Comparison of ENCODE assay signal across 7 mouse cellular contexts in the genomic region with DNA sequence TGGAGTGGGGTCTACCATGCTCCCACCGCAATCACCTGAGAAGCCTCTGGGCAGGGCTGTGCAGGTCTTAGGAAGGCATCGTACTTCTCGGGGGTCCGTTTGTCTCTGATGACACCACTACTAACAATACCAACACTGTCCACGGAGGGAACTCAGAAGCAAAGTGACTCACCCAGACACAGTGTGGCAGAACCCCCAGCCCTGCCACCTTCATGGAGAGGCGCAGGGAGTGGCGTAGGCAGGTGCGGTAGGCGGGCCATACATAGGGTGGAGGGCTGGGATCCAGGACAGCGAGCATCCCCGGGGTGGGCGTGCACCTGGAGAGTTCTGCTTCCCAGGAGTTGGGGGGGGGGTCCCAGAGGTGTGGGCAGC. TPM values are rescaled to one million over a fixed set of nuclear protein-coding genes. Genes with fewer than 3 reads are reported as not detected.
DNase-seq lines count a peak whose midpoint lies in the region; ATAC-seq and TF ChIP-seq lines count a peak whose summit lies in the region.

No protein-coding gene starts in this region.

- H3K4me2 ChIP-seq in forebrain, embryonic 12.5 days: peak overlapping the region; percentile 94
- peak overlapping the region; percentile 68 for H3K4me2 ChIP-seq in liver, embryonic 14.5 days (ENCODE audit: low read depth)
- peak overlapping the region; percentile 97 for H3K4me2 ChIP-seq in stomach, embryonic 14.5 days (replicated peaks; ENCODE audit: low read depth, low read length)

- H3K27ac ChIP-seq in forebrain, embryonic 12.5 days: no peak overlapping the region
- H3K27ac ChIP-seq in liver, embryonic 14.5 days: no peak overlapping the region
- H3K27ac ChIP-seq in stomach, embryonic 14.5 days (ENCODE audit: low read length): no peak overlapping the region

- H3K36me3 ChIP-seq in forebrain, embryonic 12.5 days (replicated peaks): no peaks in the 10 kb centered on the region
- no peaks in the 10 kb centered on the region for H3K36me3 ChIP-seq in liver, embryonic 14.5 days (replicated peaks; ENCODE audit: control insufficient read depth, insufficient read depth, low read depth)
- no peaks in the 10 kb centered on the region; the same call in 1 of the 2 replicates for H3K36me3 ChIP-seq in stomach, embryonic 14.5 days (ENCODE audit: control insufficient read depth, insufficient read depth, low read length)

- H3K4me1 ChIP-seq in forebrain, embryonic 12.5 days: peaks cover 16% of the 10 kb centered on the region
- 0 out of 4 replicates have a peak, but pooled peaks cover 0 to 2% of the 10 kb centered on the region in 2 experiments for H3K4me1 ChIP-seq in liver, embryonic 14.5 days (replicated peaks; ENCODE audit: control insufficient read depth in 2 of 2, insufficient read depth in 2 of 2, low read length in 1 of 2)
- peaks cover 15% of the 10 kb centered on the region for H3K4me1 ChIP-seq in stomach, embryonic 14.5 days (ENCODE audit: control insufficient read depth, insufficient read depth, low read length)

- peaks cover 71% of the 10 kb centered on the region for H3K27me3 ChIP-seq in forebrain, embryonic 12.5 days
- H3K27me3 ChIP-seq in liver, embryonic 14.5 days (ENCODE audit: control insufficient read depth, insufficient read depth, low read length): peaks cover 19% of the 10 kb centered on the region
- no peaks in the 10 kb centered on the region; the same call in 1 of the 2 replicates for H3K27me3 ChIP-seq in stomach, embryonic 14.5 days (ENCODE audit: control insufficient read depth, insufficient read depth, low read length)

- peak; percentile 45; the same call in 1 of the 2 replicates for ATAC-seq in forebrain, embryonic 12.5 days (ENCODE audit: low FRiP score)
- ATAC-seq in liver, embryonic 14.5 days (ENCODE audit: insufficient read depth): peak; percentile 22; the same call in 1 of the 2 replicates
- ATAC-seq in stomach, embryonic 14.5 days (ENCODE audit: insufficient number of reproducible peaks, insufficient read depth, low FRiP score, low read depth): no peak; the same call in 1 of the 2 replicates

- TF ChIP-seq EP300 in liver, embryonic 14.5 days (IDR thresholded peaks at IDR 0.05; ENCODE audit: low read depth): no peak

- peak overlapping the region; percentile 67 for H3K4me3 ChIP-seq in forebrain, embryonic 12.5 days (replicated peaks)
- peak overlapping the region; percentile 57 to 61 for H3K4me3 ChIP-seq in liver, embryonic 14.5 days (ENCODE audit: insufficient read depth in 1 of 2, low read depth in 2 of 2, low read length in 2 of 2)
- peak overlapping the region; percentile 59 for H3K4me3 ChIP-seq in stomach, embryonic 14.5 days (ENCODE audit: low read depth, low read length)

- no peak for TF ChIP-seq CTCF in liver, embryonic 14.5 days (IDR thresholded peaks at IDR 0.05; ENCODE audit: low read depth)

- DNase-seq in left cerebral cortex, adult 18-20 months (ENCODE audit: low spot score in 2 of 2): peak; percentile 40 to 44
- DNase-seq in left cerebral cortex, postnatal 14 days (ENCODE audit: low spot score in 2 of 2): no peak
- peak; percentile 55 for DNase-seq in ZHBTc4 (ENCODE audit: low read depth, low spot score)
- DNase-seq in liver, embryonic 14.5 days (ENCODE audit: low read depth in 3 of 3, low spot score in 3 of 3): no peak
- no peak for DNase-seq in urinary bladder, postnatal 14 days (ENCODE audit: low spot score)

- WGBS in forebrain, embryonic 12.5 days: 19% methylated on average over 12 of the region's 12 CpGs
- 35% methylated on average over 12 of the region's 12 CpGs for WGBS in liver, embryonic 14.5 days (ENCODE audit: insufficient replicate concordance)
- 20% methylated on average over 12 of the region's 12 CpGs for WGBS in stomach, embryonic 14.5 days

- H3K9ac ChIP-seq in forebrain, embryonic 12.5 days: peak overlapping the region; percentile 59; the same call in 1 of the 2 replicates
- peak overlapping the region; percentile 16; the same call in 1 of the 2 replicates for H3K9ac ChIP-seq in liver, embryonic 14.5 days (replicated peaks)
- peak overlapping the region; percentile 71; the same call in 1 of the 2 replicates for H3K9ac ChIP-seq in stomach, embryonic 14.5 days (replicated peaks; ENCODE audit: low read depth, low read length)

- H3K9me3 ChIP-seq in forebrain, embryonic 12.5 days: no peaks in the 10 kb centered on the region
- H3K9me3 ChIP-seq in liver, embryonic 14.5 days (ENCODE audit: control insufficient read depth, low read length): no peaks in the 10 kb centered on the region
- H3K9me3 ChIP-seq in stomach, embryonic 14.5 days (ENCODE audit: control insufficient read depth, low read depth, low read length): no peaks in the 10 kb centered on the region

- intact Hi-C loops in left cerebral cortex, postnatal 14 days (cut with DNase I): loop anchor here (10.0 kb wide), 2 partner anchors 327 to 407 kb away; a partner anchor contains a TSS

RNA-seq across cellular contexts. Expression of a gene that starts 0.6 kb away (rescaled TPM):
- total RNA-seq in left cerebral cortex, adult 18-20 months (2021): 10 to 100 TPM; 15.9 to 17.3 TPM
- total RNA-seq in left cerebral cortex, postnatal 14 days (2021): 10 to 100 TPM; 12.6 to 13.4 TPM
- polyA plus RNA-seq in forebrain, embryonic 12.5 days (2016; fragmentation: Nextera tagmentation; extraction: Ambion mirVana): 0.95 and 1.5 TPM in 2 replicates
- 5.4 and 17.2 TPM in 2 replicates for polyA plus RNA-seq in liver, embryonic 14.5 days (2012; rRNA removed)
- 12.8 and 13.2 TPM in 2 replicates for polyA plus RNA-seq in liver, embryonic 14.5 days (2014; fragmentation: Nextera tagmentation; extraction: Ambion mirVana)
- 1.3 and 2.0 TPM in 2 replicates for polyA plus RNA-seq in stomach, embryonic 14.5 days (2014; fragmentation: Nextera tagmentation; extraction: Ambion mirVana)

RNA-seq across cellular contexts. Expression of a gene that starts 1.5 kb away (rescaled TPM):
- total RNA-seq in left cerebral cortex, adult 18-20 months (2021): 10 to 100 TPM; 43.3 to 44.4 TPM
- total RNA-seq in left cerebral cortex, postnatal 14 days (2021): 10 to 100 TPM; 54.6 to 58.5 TPM
- 31.2 and 34.5 TPM in 2 replicates for polyA plus RNA-seq in forebrain, embryonic 12.5 days (2016; fragmentation: Nextera tagmentation; extraction: Ambion mirVana)
- 14.6 and 15.1 TPM in 2 replicates for polyA plus RNA-seq in liver, embryonic 14.5 days (2012; rRNA removed)
- polyA plus RNA-seq in liver, embryonic 14.5 days (2014; fragmentation: Nextera tagmentation; extraction: Ambion mirVana): 12.3 and 12.4 TPM in 2 replicates
- 38.9 and 40.7 TPM in 2 replicates for polyA plus RNA-seq in stomach, embryonic 14.5 days (2014; fragmentation: Nextera tagmentation; extraction: Ambion mirVana)

RNA-seq across cellular contexts. Expression of a gene that starts 26.8 kb away (rescaled TPM):
- 10 to 100 TPM; 32.2 to 33.5 TPM for total RNA-seq in left cerebral cortex, adult 18-20 months (2021)
- 10 to 100 TPM; 63.3 to 65.1 TPM for total RNA-seq in left cerebral cortex, postnatal 14 days (2021)
- polyA plus RNA-seq in forebrain, embryonic 12.5 days (2016; fragmentation: Nextera tagmentation; extraction: Ambion mirVana): 7.5 and 10.2 TPM in 2 replicates
- not detected in 2 replicates for polyA plus RNA-seq in liver, embryonic 14.5 days (2012; rRNA removed)
- 0.96 and 2.1 TPM in 2 replicates for polyA plus RNA-seq in liver, embryonic 14.5 days (2014; fragmentation: Nextera tagmentation; extraction: Ambion mirVana)
- 7.9 and 8.1 TPM in 2 replicates for polyA plus RNA-seq in stomach, embryonic 14.5 days (2014; fragmentation: Nextera tagmentation; extraction: Ambion mirVana)

RNA-seq across cellular contexts. Expression of a gene that starts 56.2 kb away (rescaled TPM):
- total RNA-seq in left cerebral cortex, adult 18-20 months (2021): 100 to 1,000 TPM; 259 to 266 TPM
- total RNA-seq in left cerebral cortex, postnatal 14 days (2021): 100 to 1,000 TPM; 215 to 250 TPM
- 303 and 311 TPM in 2 replicates for polyA plus RNA-seq in forebrain, embryonic 12.5 days (2016; fragmentation: Nextera tagmentation; extraction: Ambion mirVana)
- polyA plus RNA-seq in liver, embryonic 14.5 days (2012; rRNA removed): 75.0 and 75.9 TPM in 2 replicates
- polyA plus RNA-seq in liver, embryonic 14.5 days (2014; fragmentation: Nextera tagmentation; extraction: Ambion mirVana): 145 and 158 TPM in 2 replicates
- polyA plus RNA-seq in stomach, embryonic 14.5 days (2014; fragmentation: Nextera tagmentation; extraction: Ambion mirVana): 252 and 259 TPM in 2 replicates

Comparison
In these comparisons a context has a peak if more than half of its experiments do, and no peak if none do; other contexts are left out.
1. DNase-seq: peak in left cerebral cortex, adult 18-20 months (2 of 2) and ZHBTc4 (single experiment); none in left cerebral cortex, postnatal 14 days (0 of 2), liver, embryonic 14.5 days (0 of 3) and urinary bladder, postnatal 14 days (single experiment).
2. H3K9ac ChIP-seq: peak in every context shown above with its lines; median percentile 71 in stomach, embryonic 14.5 days; 59 in forebrain, embryonic 12.5 days; 16 in liver, embryonic 14.5 days.
3. Peak in every context shown above with its lines, with median percentiles within 50 percentile points of each other: H3K4me2 ChIP-seq and H3K4me3 ChIP-seq.